Mouse (Mus musculus): ENCODE measurements around the gene Cd81.

DNA sequence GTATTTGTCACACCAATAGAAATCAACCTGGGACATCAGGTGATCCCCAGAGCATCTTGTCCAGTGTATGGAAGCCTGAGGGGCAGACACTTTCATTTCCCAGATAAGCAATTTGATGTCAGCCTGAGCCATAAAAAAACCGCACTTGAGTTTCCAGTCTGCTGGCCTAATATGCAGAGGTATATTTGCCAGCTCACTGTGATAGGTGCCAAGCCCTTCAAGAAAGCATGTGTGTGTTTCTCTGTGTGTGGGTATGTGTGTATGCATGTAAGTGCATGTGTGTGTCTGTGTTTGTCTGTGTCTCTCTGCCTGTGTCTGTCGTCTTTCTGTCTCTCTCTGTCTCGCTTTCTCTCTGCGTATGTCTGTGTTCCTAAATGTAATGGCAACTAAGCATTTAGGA is 25.3 kb upstream of the Cd81 start:
- TF ChIP-seq CTCF (IDR thresholded peaks at IDR 0.05; ENCODE audit: control insufficient read depth, insufficient read depth, insufficient read length) (no peak), MYOD1 (IDR thresholded peaks at IDR 0.05; ENCODE audit: control insufficient read depth, insufficient read length, low read depth) (no peak), CEBPB (IDR thresholded peaks at IDR 0.05; ENCODE audit: low read depth) (no peak)

Data from C2C12 (cell line).